In genomic region chr5:92239333-92240232, GRCm38 (mm10) we compare ENCODE assay signal across 7 mouse cellular contexts.
DNase-seq lines count a peak whose midpoint lies in the region.

No protein-coding gene starts in this region.

- DNase-seq in adipocyte (ENCODE audit: low spot score), result peak; percentile 83
- peak; percentile 87 to 90 for DNase-seq in cerebellum, postnatal 14 days
- DNase-seq in frontal cortex, postnatal 36 days (ENCODE audit: low spot score in 2 of 2), result peak; percentile 64 to 86
- peak; percentile 50 for DNase-seq in induced T-regulatory cell, adult 2 months (ENCODE audit: low read depth)
- DNase-seq in left cerebral cortex, adult 11 months (ENCODE audit: low spot score), result peak; percentile 42
- DNase-seq in lung, postnatal 36 days, result peak; percentile 90
- peak; percentile 73 for DNase-seq in right cerebral cortex, postnatal 25 days

Comparison
In these comparisons a context has a peak if more than half of its experiments do, and no peak if none do; other contexts are left out.
1. Peak in every context shown above with its lines: DNase-seq.